Mouse (Mus musculus) ovary, adult 18-20 months (tissue): ENCODE measurements around the gene Tulp4.
"Not testable (repeated sequence)": the region's sequence is repeated elsewhere in the genome, so short reads cannot be mapped to it uniquely, and the experiment has no call there.

Experiments used
- DNase-seq: peaks from one replicate; pipeline ENCODE4 v3.0.0; 2022; ENCODE audit warnings: low spot score, mixed read lengths

The Tulp4 gene

GRCm38 (mm10) chr17:6192275-6192674 is 86.0 kb downstream of the Tulp4 start:
- DNase-seq = no peak

GRCm38 (mm10) chr17:6195390-6195789 is 89.2 kb downstream of the Tulp4 start:
- DNase-seq = no peak

- DNase-seq = no peak
Observed at GRCm38 (mm10) chr17:6197491-6197890, 91.3 kb downstream of the Tulp4 start.

- no peak for DNase-seq
Observed at GRCm38 (mm10) chr17:6198670-6199069, 92.4 kb downstream of the Tulp4 start.

GRCm38 (mm10) chr17:6199166-6199565 is 92.9 kb downstream of the Tulp4 start:
- no peak for DNase-seq

GRCm38 (mm10) chr17:6201522-6202250 is 95.4 kb downstream of the Tulp4 start:
- DNase-seq = no peak

GRCm38 (mm10) chr17:6202389-6203110 is 96.3 kb downstream of the Tulp4 start:
- DNase-seq = no peak

GRCm38 (mm10) chr17:6203126-6203525 is 96.9 kb downstream of the Tulp4 start:
- DNase-seq = no peak

- DNase-seq = no peak
Observed at GRCm38 (mm10) chr17:6203795-6204194, 97.6 kb downstream of the Tulp4 start.

- DNase-seq = no peak
Observed at GRCm38 (mm10) chr17:6211721-6212120, 105.5 kb downstream of the Tulp4 start.

GRCm38 (mm10) chr17:6215640-6216039 is 109.4 kb downstream of the Tulp4 start:
- DNase-seq = no peak

- no peak for DNase-seq
Observed at GRCm38 (mm10) chr17:6216514-6216913, 110.3 kb downstream of the Tulp4 start.

GRCm38 (mm10) chr17:6232633-6233032 is 126.4 kb downstream of the Tulp4 start:
- DNase-seq = not testable (repeated sequence)

GRCm38 (mm10) chr17:6251298-6251697 is 145.1 kb downstream of the Tulp4 start:
- DNase-seq = not testable (repeated sequence)

GRCm38 (mm10) chr17:6256400-6257069 is 150.3 kb downstream of the Tulp4 start, which contains the start of gene Tmem181a:
Gene Tmem181a (plus strand): TSS chr17:6256860.
- DNase-seq = not testable (repeated sequence)

GRCm38 (mm10) chr17:6257070-6257456 is 150.8 kb downstream of the Tulp4 start:
- not testable (repeated sequence) for DNase-seq

GRCm38 (mm10) chr17:6269876-6270831 is 163.9 kb downstream of the Tulp4 start:
- DNase-seq = not testable (repeated sequence)

- not testable (repeated sequence) for DNase-seq
Observed at GRCm38 (mm10) chr17:6270840-6271239, 164.6 kb downstream of the Tulp4 start.

- DNase-seq = not testable (repeated sequence)
Observed at GRCm38 (mm10) chr17:6271970-6272369, 165.7 kb downstream of the Tulp4 start.

GRCm38 (mm10) chr17:6274693-6275092 is 168.5 kb downstream of the Tulp4 start:
- DNase-seq = not testable (repeated sequence)

GRCm38 (mm10) chr17:6279205-6279604 is 173.0 kb downstream of the Tulp4 start:
- DNase-seq = not testable (repeated sequence)
